Mouse (Mus musculus) adrenal gland, adult 18-20 months (tissue): ENCODE results near the gene Aadat. TPM values are rescaled to one million over a fixed set of nuclear protein-coding genes. Genes with fewer than 3 reads are reported as not detected.
"Not testable (repeated sequence)": the region's sequence is repeated elsewhere in the genome, so short reads cannot be mapped to it uniquely, and the experiment has no call there.

ENCODE experiments used
- DNase-seq, 2 experiments: peaks; one replicate each; pipeline ENCODE4 v3.0.0; 2021 to 2022; ENCODE audit warnings: low spot score in 2 of 2
- long read RNA-seq, 2 experiments: library from polyadenylated mRNA; stranded (forward); transcript quantifications; one replicate each; pipeline ENCODE4 v2.0.0; 2021
- total RNA-seq, 2 experiments: library from RNA; stranded (reverse); gene quantifications; 1 replicate in 1 of 2; 2 replicates in 1 of 2; pipeline ENCODE4 v1.2.3; 2021

Aadat gene
- total RNA-seq = not detected
- long read RNA-seq, experiment 1 = 0 reads
- long read RNA-seq, experiment 2 = 0 reads

GRCm38 (mm10) chr8:60505653-60506521 lies at the start of gene Aadat:
TSS of gene Aadat (plus strand) at chr8:60505932.
- DNase-seq = peak; percentile 18 to 20

GRCm38 (mm10) chr8:60466686-60467335 lies 38.9 kb upstream of the Aadat start:
- DNase-seq = peak; percentile 50 to 56

DNA sequence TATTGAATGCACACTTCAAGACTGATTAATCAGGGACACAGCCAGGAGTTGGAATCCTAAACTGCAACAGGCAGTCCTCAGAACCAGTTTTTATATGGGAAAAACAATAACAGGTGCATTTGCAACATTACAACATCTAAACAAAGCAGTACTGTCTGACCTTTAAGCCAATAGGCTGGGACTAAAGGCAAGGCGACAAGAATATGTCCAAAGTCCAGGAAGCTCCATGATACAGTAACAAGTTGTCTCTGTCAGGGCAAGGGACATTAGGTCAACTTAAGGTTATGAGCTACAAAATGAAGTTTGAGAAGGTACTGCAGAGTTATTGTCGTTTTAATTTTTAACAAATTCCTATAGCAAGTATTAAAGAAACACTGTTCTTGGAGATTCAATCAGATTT lies 15.6 kb upstream of the Aadat start:
- no peak for DNase-seq

GRCm38 (mm10) chr8:60491871-60492270 lies 13.9 kb upstream of the Aadat start:
- DNase-seq = no peak

GRCm38 (mm10) chr8:60492471-60492870 lies 13.3 kb upstream of the Aadat start:
- DNase-seq = no peak

DNA sequence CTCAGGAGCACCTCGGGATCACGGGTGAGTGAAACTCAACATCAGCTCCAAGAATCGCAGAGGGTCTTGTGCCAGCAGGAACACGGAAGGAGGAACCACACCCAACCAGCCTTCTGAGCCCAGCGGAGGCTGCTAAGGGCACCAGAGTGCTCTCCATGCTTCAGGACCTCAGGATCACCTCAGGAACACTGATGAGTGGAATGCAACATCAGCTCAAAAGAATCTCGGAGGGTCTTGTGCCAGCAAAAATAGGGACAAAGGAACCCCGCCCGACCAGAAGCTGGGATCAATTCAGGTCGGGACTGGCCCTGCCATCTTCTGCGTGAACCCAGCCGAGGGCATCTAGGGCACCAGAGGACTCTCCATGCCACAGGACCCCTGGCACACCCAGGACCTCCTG lies 11.1 kb upstream of the Aadat start:
- no peak for DNase-seq

GRCm38 (mm10) chr8:60495046-60495445 lies 10.7 kb upstream of the Aadat start:
- not testable (repeated sequence) for DNase-seq

- DNase-seq = no peak
These were observed 2.6 kb upstream of the Aadat start, which contains the start of gene Gm10283 for GRCm38 (mm10) chr8:60503098-60503497. TSS of gene Gm10283 (minus strand) at chr8:60503198.

DNA sequence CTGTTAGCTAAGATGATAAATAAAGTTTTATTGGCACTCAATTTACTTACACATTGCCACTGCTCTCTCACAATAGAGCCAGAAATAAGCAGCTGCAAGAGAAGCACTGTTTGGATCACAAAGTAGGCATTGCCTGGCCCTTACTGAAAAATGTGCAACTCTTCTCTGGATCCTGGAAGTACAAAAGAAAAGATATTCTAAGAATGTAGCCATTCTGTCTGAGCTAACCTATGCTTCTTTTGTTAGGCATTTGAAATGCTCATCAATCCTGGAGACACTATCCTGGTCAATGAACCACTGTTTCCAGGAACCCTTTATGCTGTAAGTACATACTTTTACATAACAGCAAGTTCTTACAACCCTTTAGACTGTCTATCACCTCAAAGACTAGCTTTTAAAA lies 12.6 kb downstream of the Aadat start:
- no peak for DNase-seq

GRCm38 (mm10) chr8:60534945-60535344 lies 29.2 kb downstream of the Aadat start:
- DNase-seq = no peak

DNA sequence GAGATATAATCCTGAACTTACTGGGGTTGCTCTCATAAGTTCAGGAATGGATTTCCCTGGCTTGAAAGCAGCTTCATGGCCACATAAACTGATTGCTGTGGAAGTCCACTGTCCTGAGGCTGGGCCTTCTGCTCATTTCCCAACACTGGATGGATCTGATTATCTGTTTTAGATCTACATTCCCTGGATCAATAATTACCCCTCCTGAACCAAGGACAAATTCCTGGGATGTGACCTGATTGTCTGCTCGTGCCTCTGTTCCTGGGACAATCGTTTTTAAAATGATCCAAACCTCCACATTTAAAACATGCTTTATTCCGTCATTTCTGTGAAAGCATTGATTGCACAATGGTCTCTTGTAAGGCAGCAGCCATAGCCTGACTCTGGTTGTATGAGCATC lies 61.1 kb downstream of the Aadat start:
- no peak for DNase-seq

DNA sequence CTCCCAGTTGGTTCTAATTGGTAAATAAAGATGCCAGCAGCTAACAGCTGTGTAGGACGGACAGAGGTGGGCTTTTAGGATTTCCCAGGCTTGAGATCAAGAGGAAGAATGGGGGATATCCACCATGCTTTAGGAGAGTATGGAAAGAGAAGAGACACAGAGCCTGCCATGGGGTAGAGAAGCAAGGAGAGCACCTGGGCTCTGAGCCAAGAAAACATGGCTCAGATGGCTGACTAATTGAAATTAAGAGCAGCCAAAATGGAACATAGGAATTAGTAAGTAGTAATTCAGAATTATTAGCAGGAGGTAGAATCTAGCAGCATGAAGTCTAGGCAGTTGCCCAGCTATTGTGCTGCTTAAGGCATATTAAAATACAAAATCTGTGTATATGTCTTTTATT lies 71.5 kb downstream of the Aadat start:
- DNase-seq = no peak

- no peak for DNase-seq
These were observed 77.6 kb downstream of the Aadat start for GRCm38 (mm10) chr8:60583369-60583768.

GRCm38 (mm10) chr8:60591352-60592105 lies 85.8 kb downstream of the Aadat start:
- DNase-seq = not testable (repeated sequence)

DNA sequence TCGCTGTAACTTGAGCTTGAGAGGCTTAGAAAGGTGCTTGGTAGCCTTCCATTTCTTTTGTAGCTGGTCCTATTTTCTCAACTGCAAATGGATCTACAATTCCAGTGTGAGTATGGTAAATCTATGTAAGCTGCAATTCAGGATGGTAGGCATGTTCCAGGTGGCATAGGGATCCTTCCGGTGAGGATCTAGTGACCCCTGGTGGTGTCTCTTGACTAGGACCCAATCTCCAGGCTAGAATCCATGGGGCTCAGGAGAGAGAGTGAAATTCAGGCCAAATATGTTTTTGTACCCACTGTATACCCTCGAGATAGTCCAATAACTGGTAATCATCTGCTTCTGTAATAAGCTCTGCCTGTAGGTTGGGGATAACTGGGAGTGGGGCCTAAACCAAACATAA lies 89.0 kb downstream of the Aadat start:
- peak in 1 of 2 experiments; percentile 9 for DNase-seq

Other genes with a start within 250 kb of the Aadat start
- not detected for gene Gm10283, start 2.7 kb upstream of the Aadat start, total RNA-seq
- 1 to 10 TPM; 2.5 to 2.8 TPM for gene Mfap3l, start 126.9 kb downstream of the Aadat start, total RNA-seq